ENCODE assay signal across 17 mouse cellular contexts in genomic region chr9:95193672-95194071, GRCm38 (mm10).
A peak's percentile ranks its signal among the peaks of the same experiment; 100 is the strongest.
DNase-seq lines count a peak whose midpoint lies in the region; ATAC-seq and TF ChIP-seq lines count a peak whose summit lies in the region.
"Had no signal": no experiment of that assay in that cellular context is flagged by ENCODE, and none has a peak within 500 bp of the region (broad histone marks: within the 10 kb centered on the region; RNA-seq: fewer than 3 reads in every experiment).

No protein-coding gene starts in this region.

- H3K4me2 ChIP-seq in kidney, embryonic 15.5 days, result no peak overlapping the region
- no peak overlapping the region for H3K4me2 ChIP-seq in kidney, embryonic 14.5 days (replicated peaks; ENCODE audit: low read depth, low read length)
- no peak overlapping the region for H3K4me2 ChIP-seq in liver, postnatal 0 days (ENCODE audit: low read depth, low read length)
- H3K4me2 ChIP-seq: forebrain, embryonic 12.5 days; midbrain, embryonic 12.5 days; neural tube, embryonic 13.5 days had no signal

- no peaks in the 10 kb centered on the region for H3K36me3 ChIP-seq in heart, embryonic 10.5 days
- no peaks in the 10 kb centered on the region for H3K36me3 ChIP-seq in kidney, embryonic 15.5 days
- H3K36me3 ChIP-seq in kidney, embryonic 14.5 days (ENCODE audit: control insufficient read depth, insufficient read depth, low read length), result no peaks in the 10 kb centered on the region
- H3K36me3 ChIP-seq in embryonic facial prominence, embryonic 10.5 days (replicated peaks), result no peaks in the 10 kb centered on the region
- H3K36me3 ChIP-seq in liver, postnatal 0 days (replicated peaks; ENCODE audit: insufficient read depth, low read length), result no peaks in the 10 kb centered on the region
- H3K36me3 ChIP-seq: forebrain, embryonic 12.5 days; G1E; hindbrain, embryonic 10.5 days; midbrain, embryonic 12.5 days; neural tube, embryonic 13.5 days had no signal

- no peak for DNase-seq in heart, embryonic 10.5 days (ENCODE audit: low spot score)
- no peak for DNase-seq in heart, postnatal 10 days
- DNase-seq in embryonic facial prominence, embryonic 10.5 days (ENCODE audit: low spot score), result no peak
- no peak for DNase-seq in liver, postnatal 0 days
- no peak for DNase-seq in adrenal gland, postnatal 25 days
- DNase-seq: B cell, adult 2 months; cerebellum, adult 8-10 months; right cerebral cortex, adult 18-20 months had no signal

- H3K9me3 ChIP-seq in heart, embryonic 10.5 days, result no peaks in the 10 kb centered on the region
- no peaks in the 10 kb centered on the region for H3K9me3 ChIP-seq in kidney, embryonic 15.5 days (replicated peaks)
- H3K9me3 ChIP-seq in kidney, embryonic 14.5 days (ENCODE audit: control insufficient read depth, low read length), result no peaks in the 10 kb centered on the region
- no peaks in the 10 kb centered on the region for H3K9me3 ChIP-seq in embryonic facial prominence, embryonic 10.5 days
- H3K9me3 ChIP-seq in liver, postnatal 0 days (ENCODE audit: low read length), result no peaks in the 10 kb centered on the region
- H3K9me3 ChIP-seq: forebrain, embryonic 12.5 days; hindbrain, embryonic 10.5 days; midbrain, embryonic 12.5 days; neural tube, embryonic 13.5 days had no signal

- H3K4me1 ChIP-seq in heart, embryonic 10.5 days, result peaks cover 26% of the 10 kb centered on the region
- peaks cover 16% of the 10 kb centered on the region; the same call in 1 of the 2 replicates for H3K4me1 ChIP-seq in kidney, embryonic 15.5 days
- no peaks in the 10 kb centered on the region for H3K4me1 ChIP-seq in kidney, embryonic 14.5 days (ENCODE audit: control insufficient read depth, insufficient read depth, low read length)
- H3K4me1 ChIP-seq in embryonic facial prominence, embryonic 10.5 days, result peaks cover 22% of the 10 kb centered on the region
- H3K4me1 ChIP-seq in liver, postnatal 0 days (ENCODE audit: insufficient read depth), result peaks cover 10% of the 10 kb centered on the region
- H3K4me1 ChIP-seq: forebrain, embryonic 12.5 days; neural tube, embryonic 13.5 days had no signal

- TF ChIP-seq CTCF in liver, postnatal 0 days (IDR thresholded peaks at IDR 0.05; ENCODE audit: low read depth), result no peak

- intact Hi-C loops in heart, postnatal 10 days (cut with DNase I), result loop anchor here (5.0 kb wide), 1 partner anchor 121 kb away; no protein-coding TSS in a partner anchor

- peak overlapping the region; percentile 64; the same call in 1 of the 2 replicates for H3K27ac ChIP-seq in heart, embryonic 10.5 days
- 0 out of 2 replicates have a peak overlapping the region, but pooled peaks have one; percentile 41 for H3K27ac ChIP-seq in kidney, embryonic 15.5 days
- H3K27ac ChIP-seq in kidney, embryonic 14.5 days (ENCODE audit: low read depth, low read length), result no peak overlapping the region; the same call in 1 of the 2 replicates
- H3K27ac ChIP-seq in embryonic facial prominence, embryonic 10.5 days (replicated peaks), result 0 out of 2 replicates have a peak overlapping the region, but pooled peaks have one; percentile 19
- 0 out of 2 replicates have a peak overlapping the region, but pooled peaks have one; percentile 23 for H3K27ac ChIP-seq in liver, postnatal 0 days (ENCODE audit: low read depth)
- H3K27ac ChIP-seq: forebrain, embryonic 12.5 days; hindbrain, embryonic 10.5 days; kidney, postnatal 0 days; midbrain, embryonic 12.5 days; neural tube, embryonic 13.5 days had no signal

- ATAC-seq in kidney, embryonic 15.5 days (replicated peaks; ENCODE audit: low FRiP score), result no peak
- no peak for ATAC-seq in kidney, embryonic 14.5 days (ENCODE audit: low FRiP score, low TSS enrichment)
- ATAC-seq in liver, postnatal 0 days, result no peak; the same call in 1 of the 2 replicates
- no peak for ATAC-seq in megakaryocyte-erythroid progenitor cell, adult 5-6 weeks (replicated peaks; ENCODE audit: low FRiP score, low TSS enrichment, poor library complexity, severe bottlenecking)

- H3K27me3 ChIP-seq in heart, embryonic 10.5 days (ENCODE audit: insufficient read depth, poor library complexity, severe bottlenecking), result peaks cover 57% of the 10 kb centered on the region
- H3K27me3 ChIP-seq in kidney, embryonic 15.5 days, result no peaks in the 10 kb centered on the region
- no peaks in the 10 kb centered on the region for H3K27me3 ChIP-seq in kidney, embryonic 14.5 days (ENCODE audit: control insufficient read depth, insufficient read depth, low read length)
- no peaks in the 10 kb centered on the region for H3K27me3 ChIP-seq in embryonic facial prominence, embryonic 10.5 days (replicated peaks; ENCODE audit: low read depth, poor library complexity, severe bottlenecking)
- no peaks in the 10 kb centered on the region for H3K27me3 ChIP-seq in liver, postnatal 0 days (ENCODE audit: insufficient read depth, low read length)
- H3K27me3 ChIP-seq: forebrain, embryonic 12.5 days; midbrain, embryonic 12.5 days; neural tube, embryonic 13.5 days had no signal

- no peak overlapping the region for H3K9ac ChIP-seq in kidney, embryonic 15.5 days
- no peak overlapping the region for H3K9ac ChIP-seq in kidney, embryonic 14.5 days (ENCODE audit: low read depth, low read length)
- no peak overlapping the region for H3K9ac ChIP-seq in liver, postnatal 0 days (replicated peaks)
- H3K9ac ChIP-seq: forebrain, embryonic 12.5 days; midbrain, embryonic 12.5 days; neural tube, embryonic 13.5 days had no signal

- TF ChIP-seq EP300 in liver, postnatal 0 days (IDR thresholded peaks at IDR 0.05; ENCODE audit: low read depth), result no peak

- WGBS in heart, embryonic 10.5 days, result 37% methylated on average over 3 of the region's 3 CpGs
- WGBS in kidney, embryonic 15.5 days, result 80% methylated on average over 3 of the region's 3 CpGs
- WGBS in kidney, embryonic 14.5 days, result 79% methylated on average over 3 of the region's 3 CpGs
- 73% methylated on average over 3 of the region's 3 CpGs for WGBS in embryonic facial prominence, embryonic 10.5 days
- 59% methylated on average over 3 of the region's 3 CpGs for WGBS in liver, postnatal 0 days (ENCODE audit: insufficient replicate concordance)

- H3K4me3 ChIP-seq in heart, embryonic 10.5 days, result no peak overlapping the region
- no peak overlapping the region for H3K4me3 ChIP-seq in kidney, embryonic 15.5 days (replicated peaks)
- no peak overlapping the region for H3K4me3 ChIP-seq in kidney, embryonic 14.5 days (ENCODE audit: low read length)
- H3K4me3 ChIP-seq in embryonic facial prominence, embryonic 10.5 days, result no peak overlapping the region
- H3K4me3 ChIP-seq in liver, postnatal 0 days (ENCODE audit: low read depth, low read length), result no peak overlapping the region
- H3K4me3 ChIP-seq: forebrain, embryonic 12.5 days; hindbrain, embryonic 10.5 days; midbrain, embryonic 12.5 days; neural tube, embryonic 13.5 days had no signal
